Mouse (Mus musculus) heart, postnatal 10 days (tissue): Measurements from ENCODE around the gene H2al1m. TPM values are rescaled to one million over a fixed set of nuclear protein-coding genes. Genes with fewer than 3 reads are reported as not detected.
"Not testable (repeated sequence)": the region's sequence is repeated elsewhere in the genome, so short reads cannot be mapped to it uniquely, and the experiment has no call there.

Experiments used
- DNase-seq, 2 experiments: peaks; one replicate each; pipeline ENCODE4 v3.0.0; 2021
- intact Hi-C: fragments of 180-260 bp; cut with DNase I; formaldehyde crosslinking; loops from one replicate; pipeline ENCODE4 v1.15.1; 2025
- total RNA-seq, 2 experiments: library from RNA; stranded (reverse); gene quantifications; 2 replicates each; pipeline ENCODE4 v1.2.3; 2021

The H2al1m gene
- under 1 TPM in 1 of 2 experiments, not detected in 1; 0.72 TPM for total RNA-seq

DNA sequence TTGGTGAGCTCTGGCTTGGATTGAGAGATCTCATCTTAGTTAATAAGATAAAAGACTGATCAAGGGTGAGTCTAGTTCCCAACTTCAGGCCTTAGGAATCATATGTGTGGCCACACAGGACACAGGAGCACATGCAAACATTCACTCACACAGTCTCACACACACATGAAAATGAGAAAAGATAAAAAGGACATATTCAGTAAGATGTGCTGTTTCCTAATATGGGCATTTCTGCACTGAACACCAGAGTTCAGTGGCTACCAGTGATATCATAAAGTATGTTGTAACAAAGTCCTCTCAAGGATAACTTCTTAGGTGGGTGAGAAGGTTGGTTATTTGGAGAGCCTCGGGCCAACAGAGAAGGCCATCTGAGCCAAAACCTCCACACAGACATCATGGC, at the start of gene H2al1m:
H2al1m (plus strand) TSS at position 301 of the 400 bp plus-strand sequence.
- intact Hi-C loops, DNase-seq: not testable (repeated sequence)

DNA sequence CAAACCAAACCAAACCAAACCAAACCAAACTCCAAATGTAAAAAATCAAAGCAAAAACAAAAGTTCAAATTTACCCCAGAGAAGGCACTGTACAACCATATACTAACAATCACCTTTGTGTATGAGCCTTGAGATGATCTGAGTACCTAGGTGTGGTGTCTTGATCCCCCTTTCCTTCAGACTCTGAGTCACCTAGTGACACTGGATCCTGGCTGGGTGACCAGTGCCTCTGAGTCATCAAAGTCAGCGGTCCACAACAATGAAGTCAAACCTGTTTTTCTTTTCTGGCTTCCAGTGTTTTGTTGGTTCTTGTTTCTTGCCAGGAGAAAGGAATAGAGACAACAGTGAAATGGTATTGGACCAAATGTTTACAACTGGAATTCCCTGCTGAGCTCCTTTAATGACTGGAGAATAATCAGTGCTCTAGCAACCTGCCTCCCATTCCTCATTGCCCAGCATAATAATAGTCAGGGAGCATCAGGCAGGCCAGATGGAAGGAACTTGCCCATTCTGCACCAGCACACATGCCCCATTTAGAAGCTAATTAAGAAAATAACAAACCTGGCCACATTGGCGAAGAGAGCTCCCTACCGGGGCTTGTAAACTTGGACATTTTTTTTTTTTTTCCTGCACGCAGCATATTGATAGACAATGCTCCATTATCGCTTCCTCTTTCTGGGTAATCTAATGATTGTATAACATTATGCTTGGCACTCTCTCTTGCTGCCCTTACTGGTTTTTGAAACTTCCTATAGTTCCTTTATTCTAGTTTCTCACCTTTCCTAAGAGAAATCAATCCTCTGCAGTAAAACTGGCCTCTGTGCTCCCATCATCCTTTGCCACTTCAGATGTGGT, 42.6 kb upstream of the H2al1m start:
- DNase-seq, result no peak
- intact Hi-C loops, result no loop called here

DNA sequence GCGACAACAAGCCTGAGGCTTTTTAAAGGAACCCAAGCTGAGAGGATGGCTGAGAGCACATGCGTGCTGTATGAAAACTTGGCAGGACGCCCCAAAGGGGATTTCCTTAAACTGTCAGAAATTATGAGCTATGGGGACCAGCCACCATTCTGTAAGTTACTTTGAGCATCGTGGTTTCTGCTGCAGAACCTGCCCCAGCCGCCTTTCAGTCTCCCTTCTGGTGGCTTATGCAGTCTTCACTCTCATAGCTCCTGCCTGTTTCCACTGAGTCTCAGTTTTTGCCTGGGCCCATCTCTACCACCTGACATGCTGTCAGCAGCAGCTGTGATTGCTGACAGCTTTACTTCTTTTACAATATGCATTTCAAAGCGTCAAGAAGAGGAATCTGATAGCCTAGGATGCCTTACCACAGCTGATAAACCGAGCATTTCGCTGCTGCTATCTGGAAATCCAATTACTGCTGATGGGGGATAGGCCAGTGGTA, 40.1 kb upstream of the H2al1m start:
- intact Hi-C loops, result no loop called here
- DNase-seq, result peak; percentile 5 to 10

DNA sequence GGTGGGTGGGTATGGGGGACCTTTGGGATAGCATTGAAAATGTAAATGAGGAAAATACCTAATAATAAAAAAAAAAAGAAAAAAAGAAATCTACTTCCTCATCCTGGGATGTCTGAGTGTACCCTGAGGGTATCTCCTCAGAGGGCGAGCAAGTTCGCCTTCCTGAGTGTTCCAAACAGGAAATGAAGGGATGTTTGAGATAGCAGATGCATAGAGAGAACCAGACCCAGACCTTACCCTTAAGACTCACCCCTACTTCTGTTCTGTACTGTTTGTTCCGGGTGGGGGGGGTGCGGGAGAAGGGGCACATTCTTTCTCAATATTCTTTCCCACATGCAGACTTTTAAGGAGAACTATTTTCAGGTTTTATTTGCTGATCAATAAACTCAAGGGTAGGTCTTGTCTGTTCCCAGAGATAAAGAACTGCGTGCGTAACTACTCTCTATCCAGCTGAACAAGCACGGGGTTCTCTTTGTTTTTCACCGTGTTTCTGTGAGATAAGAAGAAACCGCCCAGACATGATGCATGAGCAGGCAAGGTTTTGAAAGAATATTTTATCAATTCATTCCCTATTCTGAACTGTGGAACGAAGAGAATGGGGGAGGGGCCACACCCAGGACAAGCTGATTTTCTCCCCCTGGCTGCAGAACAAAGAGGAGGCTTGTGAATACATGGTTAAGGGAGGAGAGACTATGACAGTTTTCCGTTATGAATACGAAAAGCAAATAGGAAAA, 38.8 kb upstream of the H2al1m start:
- no peak for DNase-seq
- intact Hi-C loops, result no loop called here

DNA sequence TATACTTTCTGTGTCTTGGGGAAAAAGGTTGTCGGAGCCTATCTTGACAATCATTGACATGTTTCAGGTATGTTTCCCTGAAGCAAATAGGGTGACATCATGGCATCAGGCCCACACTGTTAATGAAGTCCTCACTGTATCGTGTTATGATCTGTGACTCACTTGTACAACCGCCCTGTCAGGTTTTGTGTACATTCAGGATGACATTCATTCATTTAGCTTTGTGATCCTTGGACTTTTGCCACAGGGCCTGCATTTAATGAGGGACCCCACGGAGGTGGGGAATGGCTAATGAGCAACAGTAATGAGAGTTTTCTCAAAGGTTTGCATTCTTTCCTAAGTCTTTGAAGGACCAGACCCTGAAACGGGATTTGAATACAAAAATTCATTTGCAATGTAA, 34.7 kb upstream of the H2al1m start:
- intact Hi-C loops, result no loop called here
- DNase-seq, result no peak

DNA sequence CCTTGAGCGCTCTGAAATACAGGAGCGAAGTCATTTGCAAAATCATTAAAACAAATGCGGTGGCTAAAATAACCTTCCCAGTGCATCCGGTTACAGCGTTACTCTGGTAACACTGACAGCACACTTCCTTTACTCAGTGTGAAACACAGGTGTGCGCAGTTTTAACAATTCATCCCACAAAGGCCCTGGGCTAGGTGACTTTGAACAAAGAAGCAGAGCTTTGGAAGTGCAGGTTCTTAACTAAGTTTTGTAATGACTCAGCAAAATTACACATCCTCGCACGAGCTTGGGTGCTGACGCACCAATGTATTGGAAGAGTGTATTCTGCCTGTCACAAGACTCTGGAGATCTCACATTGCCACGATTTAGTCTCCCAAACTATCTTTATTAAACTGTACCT, 29.6 kb upstream of the H2al1m start:
- no peak for DNase-seq
- intact Hi-C loops, result no loop called here

DNA sequence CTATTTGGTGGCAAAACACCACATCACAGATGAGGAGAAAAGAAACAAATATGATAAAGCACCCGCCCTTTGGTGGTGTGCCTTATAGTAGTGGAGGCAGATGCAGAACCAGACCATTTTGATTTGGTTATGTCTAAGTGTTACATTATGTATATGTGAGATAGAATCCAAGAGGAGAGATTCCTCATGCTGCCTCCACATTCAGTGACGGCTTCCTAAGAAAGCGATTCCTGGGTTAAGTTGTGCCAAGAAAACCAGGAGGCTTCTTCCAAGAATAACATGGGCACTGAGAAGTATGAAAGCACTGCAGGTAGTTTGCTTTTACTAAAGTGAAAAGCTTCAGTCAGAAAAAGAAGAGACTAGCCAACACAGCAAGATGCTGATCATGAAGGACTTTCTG, 28.7 kb upstream of the H2al1m start:
- no peak for DNase-seq
- intact Hi-C loops, result no loop called here

DNA sequence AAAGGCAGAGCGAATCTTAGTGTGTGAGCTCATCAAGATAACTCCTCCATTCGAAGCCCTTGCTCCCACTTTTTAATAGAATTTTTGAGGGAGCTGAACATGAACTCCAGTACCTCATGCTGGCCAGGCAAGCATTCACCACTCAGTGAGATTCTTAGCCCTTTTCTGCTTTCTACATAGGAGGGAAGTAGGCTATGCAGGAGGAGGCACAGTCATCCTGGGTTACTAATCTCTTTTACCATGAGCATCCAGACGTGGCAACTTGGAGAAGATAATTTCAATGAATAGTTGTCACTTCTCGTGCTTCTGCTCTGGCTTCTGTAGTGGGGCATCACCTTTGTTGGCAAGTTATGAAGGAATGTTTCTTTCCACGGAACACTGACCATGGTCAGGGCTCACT, 26.8 kb upstream of the H2al1m start, which contains the start of gene Gm14862:
Gm14862 (minus strand) TSS at position 134 of the 400 bp plus-strand sequence.
- intact Hi-C loops, result no loop called here
- no peak for DNase-seq

DNA sequence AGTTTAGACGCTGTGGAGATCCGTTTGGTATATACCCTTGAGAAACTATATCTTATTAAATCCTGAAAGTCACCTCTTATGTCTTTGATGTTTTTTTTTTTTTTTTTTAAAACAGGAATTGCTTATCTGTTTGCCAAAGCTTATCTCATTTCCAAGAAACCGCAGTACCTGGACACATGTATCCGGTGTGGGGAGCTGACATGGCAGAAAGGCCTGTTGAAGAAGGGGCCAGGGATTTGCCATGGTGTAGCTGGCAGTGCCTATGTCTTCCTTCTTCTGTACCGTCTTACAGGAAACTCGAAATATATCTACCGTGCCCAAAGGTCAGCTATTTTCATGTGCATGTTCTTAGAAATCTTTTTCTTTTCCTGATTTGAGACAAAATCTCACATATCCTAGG, 25.7 kb upstream of the H2al1m start:
- DNase-seq, result no peak
- intact Hi-C loops, result no loop called here

DNA sequence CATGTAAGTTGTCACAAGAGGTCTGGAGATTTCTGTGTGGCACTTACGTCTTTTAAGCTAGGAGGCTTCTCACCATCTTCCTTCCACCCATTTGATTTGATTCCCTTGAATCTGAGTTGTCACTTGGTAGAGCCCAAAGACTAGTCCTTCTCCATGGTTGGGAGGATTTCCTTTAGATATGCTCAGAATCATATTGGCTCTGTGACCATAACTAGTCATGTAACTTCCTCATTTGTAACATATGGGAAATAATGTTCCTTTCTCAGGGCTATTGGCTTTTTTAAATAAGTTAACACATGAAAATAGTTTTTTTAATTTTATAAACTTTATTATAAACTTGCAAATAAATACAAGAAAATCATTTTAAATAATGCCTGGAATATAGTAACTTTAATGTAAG, 24.3 kb upstream of the H2al1m start:
- no peak for DNase-seq
- intact Hi-C loops, result no loop called here

DNA sequence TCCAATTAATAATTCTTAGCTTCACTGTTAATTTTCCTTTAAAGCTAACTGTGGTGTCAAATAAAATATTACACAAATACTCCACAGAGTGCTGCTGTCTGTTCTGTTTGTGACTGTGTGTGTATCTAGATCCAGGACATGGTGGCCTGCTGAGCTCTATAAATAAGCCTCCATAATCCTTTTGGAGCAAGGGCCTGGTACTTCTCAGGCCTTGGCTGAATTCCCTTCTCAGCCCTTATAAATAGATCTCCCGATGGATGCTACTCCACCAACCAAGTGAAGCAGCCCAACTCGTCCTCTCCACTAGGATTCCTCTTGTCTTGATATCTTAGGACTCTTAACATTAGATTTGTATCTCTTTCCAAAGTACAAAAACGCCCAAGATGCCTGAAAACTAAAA, 12.5 kb upstream of the H2al1m start:
- DNase-seq, result peak; percentile 19 to 29
- intact Hi-C loops, result no loop called here

DNA sequence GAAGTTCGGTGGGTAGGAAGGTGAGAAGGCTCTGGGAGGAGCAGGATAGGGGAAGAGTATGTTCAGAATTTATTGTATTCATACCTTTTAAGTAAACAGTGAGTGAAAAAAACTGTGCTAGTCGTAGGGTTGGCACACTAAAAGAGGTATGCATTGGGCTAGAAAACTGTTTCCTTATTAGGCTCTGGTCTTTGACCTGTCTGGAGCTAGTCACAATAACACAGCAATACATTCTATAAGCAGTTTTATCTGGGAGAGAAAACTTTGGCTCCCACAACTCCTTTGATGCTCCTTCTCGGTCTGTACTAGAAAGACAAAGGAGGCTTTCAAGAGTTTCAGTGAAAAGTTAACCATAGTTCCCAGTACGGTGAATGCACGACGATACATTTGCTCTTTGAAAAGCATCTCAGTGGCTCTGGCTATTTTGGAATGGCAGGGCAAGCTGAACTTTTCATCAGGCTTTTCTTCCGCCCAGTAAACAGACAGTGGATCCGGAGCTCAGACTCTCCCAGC, 11.6 kb upstream of the H2al1m start:
- intact Hi-C loops, result no loop called here

DNA sequence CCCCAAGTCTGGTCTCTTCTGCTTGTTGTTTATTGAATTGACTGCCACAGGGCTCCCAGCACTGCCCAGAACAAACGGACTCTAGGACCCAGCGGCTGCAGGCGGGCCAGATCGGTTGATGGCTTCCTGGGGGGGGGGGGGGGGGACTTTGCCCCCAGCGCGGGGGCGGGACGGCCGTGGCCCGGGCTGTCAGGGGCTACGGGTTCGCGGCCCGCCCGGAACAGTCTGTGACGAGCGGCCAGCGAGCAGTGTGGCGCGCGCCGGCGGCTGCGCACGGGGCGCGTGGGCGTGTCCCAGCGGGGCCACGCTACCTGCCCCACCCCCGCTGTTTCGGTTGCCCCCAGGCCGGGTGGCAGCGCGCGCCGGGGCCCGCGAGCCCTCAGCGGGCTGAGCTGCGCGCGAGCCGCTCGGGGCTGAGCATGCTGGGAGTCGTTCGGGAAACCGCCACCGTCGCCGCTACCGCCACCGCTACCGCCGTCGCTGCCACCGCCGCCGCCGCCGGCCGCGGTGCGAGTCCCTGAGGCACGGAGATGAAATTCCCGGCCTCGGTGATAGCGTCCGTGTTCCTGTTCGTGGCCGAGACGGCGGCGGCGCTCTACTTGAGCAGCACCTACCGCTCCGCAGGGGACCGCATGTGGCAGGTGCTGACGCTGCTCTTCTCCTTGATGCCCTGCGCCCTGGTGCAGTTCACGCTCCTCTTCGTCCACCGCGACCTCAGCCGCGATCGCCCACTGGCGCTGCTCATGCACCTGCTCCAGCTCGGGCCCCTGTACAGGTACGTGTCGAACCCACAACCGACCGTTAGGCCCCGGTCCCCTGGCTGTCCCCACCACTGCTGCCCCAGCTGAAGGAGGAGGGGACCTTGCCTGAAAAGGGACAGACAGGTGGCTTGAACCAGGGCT, 10.9 kb upstream of the H2al1m start, which contains the start of gene Xk:
Xk (plus strand) TSS at position 297 of the 902 bp plus-strand sequence.
- DNase-seq, result peak; percentile 54 to 59
- intact Hi-C loops, result no loop called here

More for the DNA sequence above, 11.6 kb upstream of the H2al1m start:
- DNase-seq, result no peak

DNA sequence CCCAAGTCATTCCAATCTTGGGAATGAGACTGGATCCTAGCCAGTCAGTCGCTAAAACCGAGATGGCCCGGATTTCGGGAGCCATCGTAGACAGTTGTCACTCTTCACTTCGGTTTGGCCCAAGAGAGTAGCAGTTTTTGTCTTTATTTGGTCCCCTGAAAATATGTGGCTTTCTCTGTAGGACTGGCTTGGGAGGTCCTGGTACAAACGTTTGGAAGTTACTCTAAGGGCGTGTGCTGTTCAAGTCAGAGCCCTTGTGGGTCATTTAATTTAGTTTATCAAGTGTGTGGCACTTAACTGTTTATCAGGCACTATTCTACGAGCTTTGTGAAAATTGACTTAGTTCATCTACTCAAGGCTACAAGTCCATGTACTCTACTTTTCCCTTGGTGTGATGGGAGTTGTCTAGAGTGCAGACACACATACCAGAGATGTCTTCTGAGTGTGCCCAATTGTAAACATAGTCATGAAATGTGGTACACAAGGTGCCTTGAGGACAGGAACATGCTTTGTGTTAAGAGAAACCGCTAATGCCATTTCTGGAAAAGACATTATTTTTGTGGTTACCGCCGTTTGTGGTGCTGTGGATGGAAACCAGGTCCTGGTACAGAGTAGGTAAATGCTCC, 10.1 kb upstream of the H2al1m start:
- DNase-seq, result no peak
- intact Hi-C loops, result no loop called here

DNA sequence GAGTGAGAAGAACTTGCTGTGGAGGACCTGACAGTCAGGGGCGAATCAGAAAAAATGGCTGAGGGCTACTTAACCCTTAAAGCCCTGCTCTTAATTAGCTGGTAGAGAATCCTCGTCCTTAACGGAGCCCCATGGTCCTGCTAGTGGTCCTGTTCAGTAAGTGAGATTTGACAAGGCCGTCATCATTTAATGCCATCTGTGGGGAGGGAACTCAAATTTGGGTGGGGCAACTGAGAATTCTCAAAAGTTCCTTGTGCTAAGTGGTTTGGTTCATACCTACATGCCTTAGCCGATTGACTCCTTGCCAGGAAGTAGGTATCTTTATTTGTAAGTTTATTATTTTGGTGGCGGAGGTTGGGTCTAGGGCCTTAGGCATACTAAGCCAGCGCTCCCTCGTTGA, 9.2 kb upstream of the H2al1m start:
- DNase-seq, result no peak
- intact Hi-C loops, result no loop called here

DNA sequence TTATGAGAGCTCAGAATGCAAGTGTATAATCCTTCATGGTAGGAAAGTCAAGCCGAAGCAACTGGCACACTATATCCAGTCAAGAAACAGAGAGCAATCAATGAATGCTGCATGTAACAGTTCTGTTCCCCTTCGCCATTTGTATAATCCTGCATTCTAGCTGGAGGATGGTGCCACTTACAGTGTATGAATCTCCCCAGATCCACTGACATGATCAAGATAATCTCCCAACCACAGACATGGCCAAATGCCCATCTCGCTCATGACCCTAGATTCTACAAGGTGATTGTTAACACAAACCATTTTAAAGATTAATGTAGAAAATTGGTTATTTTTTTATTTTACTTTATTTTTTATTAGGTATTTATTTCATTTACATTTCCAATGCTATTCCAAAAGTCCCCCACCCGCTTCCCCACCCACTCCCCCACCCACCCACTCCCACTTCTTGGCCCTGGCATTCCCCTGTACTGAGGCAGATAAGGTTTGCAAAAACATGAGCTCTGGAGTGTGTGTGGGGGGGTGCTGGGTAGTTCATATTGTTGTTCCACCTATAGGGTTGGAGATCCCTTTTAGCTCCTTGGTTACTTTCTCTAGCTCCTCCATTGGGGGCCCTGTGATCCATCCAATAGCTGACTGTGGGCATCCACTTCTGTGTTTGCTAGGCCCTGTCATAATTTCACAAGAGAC, 9.7 kb downstream of the H2al1m start:
- intact Hi-C loops, DNase-seq: not testable (repeated sequence)

DNA sequence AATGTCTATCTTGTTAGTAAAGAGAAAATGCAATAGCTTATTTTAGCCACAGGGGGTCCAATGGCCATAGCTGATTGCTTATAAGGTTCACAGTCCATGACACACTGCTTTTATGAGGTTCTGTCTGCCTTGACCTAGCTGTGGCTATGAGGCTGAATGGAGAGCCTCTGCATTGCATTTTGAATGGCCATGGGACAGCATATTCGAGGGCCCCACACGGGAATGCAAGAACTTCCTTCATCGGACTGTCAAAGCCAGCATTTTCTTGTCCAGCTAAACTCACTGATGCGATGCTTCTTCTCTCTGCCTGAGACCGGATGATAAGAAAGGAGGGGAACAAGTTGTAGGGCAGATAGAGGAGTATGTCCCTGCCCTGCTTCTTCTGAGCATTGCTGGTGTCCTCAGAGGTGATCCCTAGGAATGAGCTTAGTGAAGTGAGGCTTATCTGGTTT, 14.9 kb downstream of the H2al1m start:
- intact Hi-C loops, result no loop called here

DNA sequence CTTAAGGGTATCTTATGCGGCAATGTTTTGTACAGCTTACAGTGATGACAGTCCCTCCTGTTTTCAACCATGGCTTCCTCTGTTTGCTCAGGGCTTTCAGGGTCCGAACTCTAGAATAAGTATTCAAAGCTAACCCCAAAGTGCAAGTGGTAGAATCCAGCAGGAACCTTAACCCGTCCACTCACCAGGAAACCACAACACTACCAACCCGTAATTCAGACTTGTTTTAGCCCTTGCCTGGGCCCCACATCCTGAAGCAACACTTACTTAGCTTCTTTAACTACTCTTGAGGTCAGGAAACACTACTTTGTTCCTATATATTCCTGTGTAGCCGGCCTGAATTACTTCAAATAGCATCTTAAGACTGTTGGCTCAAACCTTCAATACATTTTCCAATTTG, 19.2 kb downstream of the H2al1m start:
- DNase-seq, result no peak
- intact Hi-C loops, result no loop called here

More for the DNA sequence above, 14.9 kb downstream of the H2al1m start:
- DNase-seq, result no peak

DNA sequence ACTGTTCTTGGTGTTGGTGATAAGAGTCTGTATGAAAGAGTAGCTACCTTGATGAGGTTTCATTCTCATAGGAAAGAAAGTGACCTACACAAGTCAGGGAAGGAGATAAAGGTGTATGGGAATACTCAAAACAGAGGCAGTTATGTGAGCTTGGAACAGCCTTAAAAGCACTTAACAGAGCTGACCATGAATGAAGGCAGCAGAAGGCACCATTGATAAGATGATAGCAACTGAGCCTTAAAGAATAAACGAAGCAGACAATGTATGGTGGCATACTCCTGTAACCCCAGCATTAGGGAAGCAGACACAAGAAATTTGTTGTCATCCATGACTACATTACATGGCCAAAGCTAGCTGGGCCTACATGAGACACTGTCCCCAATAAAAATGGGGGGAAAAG, 19.9 kb downstream of the H2al1m start:
- intact Hi-C loops, result no loop called here
- no peak for DNase-seq
